Mouse (Mus musculus) liver, embryonic 11.5 days (tissue): ENCODE measurements around the gene Gm44503. TPM values are rescaled to one million over a fixed set of nuclear protein-coding genes. Genes with fewer than 3 reads are reported as not detected.
A peak's percentile ranks its signal among the peaks of the same experiment; 100 is the strongest.

ENCODE experiments used
- ATAC-seq: fragments of 200-750 bp; cut with Nextera tagmentation; replicated peaks from 2 replicates; pipeline ENCODE4 v1.8.0; 2017; ENCODE audit warnings: moderate number of reproducible peaks, mild to moderate bottlenecking, moderate TSS enrichment, moderate library complexity; ENCODE audit not compliant: low FRiP score
- DNase-seq: peaks from one replicate; pipeline ENCODE4 v3.0.0-alpha.2; 2017; ENCODE audit warnings: low spot score
- H3K27ac ChIP-seq: fragments of 300-500 bp; sonication (generic); 2 replicates; pipeline ENCODE4 v1.5.1; 2014; ENCODE audit warnings: mild to moderate bottlenecking, low read depth, low read length, control low read depth
- H3K27me3 ChIP-seq: fragments of 300-500 bp; sonication (generic); replicated peaks from 2 replicates; pipeline ENCODE4 v1.6.1; 2014; ENCODE audit warnings: low read length, mixed read lengths; ENCODE audit not compliant: control insufficient read depth, insufficient read depth
- H3K36me3 ChIP-seq: fragments of 300-500 bp; sonication (generic); 2 replicates; pipeline ENCODE4 v1.6.1; 2014; ENCODE audit warnings: mild to moderate bottlenecking, low read length, moderate library complexity, mixed read lengths; ENCODE audit not compliant: control insufficient read depth, insufficient read depth
- H3K4me1 ChIP-seq: fragments of 300-500 bp; sonication (generic); replicated peaks from 2 replicates; pipeline ENCODE4 v1.6.1; 2014; ENCODE audit warnings: low read length, mixed read lengths; ENCODE audit not compliant: control insufficient read depth, insufficient read depth
- H3K4me2 ChIP-seq: fragments of 300-500 bp; sonication (generic); 2 replicates; pipeline ENCODE4 v1.6.1; 2014; ENCODE audit warnings: mild to moderate bottlenecking, control low read depth, moderate library complexity
- H3K4me3 ChIP-seq: fragments of 300-500 bp; sonication (generic); 2 replicates; pipeline ENCODE4 v1.5.1; 2014; ENCODE audit warnings: low read depth, low read length, control low read depth
- H3K9ac ChIP-seq: fragments of 300-500 bp; sonication (generic); 2 replicates; pipeline ENCODE4 v1.6.1; 2014; ENCODE audit warnings: low read depth, low read length, control low read depth
- H3K9me3 ChIP-seq: fragments of 300-500 bp; sonication (generic); 2 replicates; pipeline ENCODE4 v1.6.1; 2016; ENCODE audit warnings: low read length, inconsistent platforms, mixed read lengths; ENCODE audit not compliant: control insufficient read depth
- WGBS: fragments of 180-500 bp; shearing (Covaris S2); extraction: QIAGEN DNeasy Blood & Tissue Kit; methylation state at CpG from one replicate; pipeline ENCODE4 v1.1.7; 2014; 5-methylcytosine and 5-hydroxymethylcytosine counted together
- polyA plus RNA-seq: library from polyadenylated mRNA; unstranded; fragments of >200 nt; fragmentation: Nextera tagmentation; extraction: Ambion mirVana; gene quantifications from 2 replicates; pipeline ENCODE4 v1.2.1, GENCODE M21; 2014

Gm44503 gene
- polyA plus RNA-seq, 1 experiment from 2014 or later = not detected

DNA sequence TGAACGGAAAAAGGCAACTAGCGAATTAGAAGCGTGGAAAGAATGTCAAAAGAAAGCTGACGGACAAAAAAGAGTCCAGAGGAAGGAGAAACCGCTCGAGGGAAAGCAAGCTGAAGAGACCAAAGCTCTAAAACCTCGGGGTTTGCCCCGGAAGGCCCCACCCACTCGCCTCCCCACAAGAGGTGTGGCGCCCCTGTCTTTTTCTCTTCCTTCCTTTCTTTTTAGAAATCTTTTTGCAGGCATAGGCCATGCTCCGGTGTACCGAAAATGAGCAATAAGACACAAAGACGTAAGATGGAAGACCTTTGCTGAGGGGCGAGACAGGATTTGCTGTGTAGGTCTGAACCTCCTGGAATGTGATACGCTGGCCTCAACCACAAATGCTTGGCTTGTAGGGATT, 3.3 kb downstream of the Gm44503 start:
- Histone ChIP-seq H3K4me1 (peaks cover 3% of the 10 kb centered on the region), H3K27ac (no peak overlapping the region), H3K9ac (no peak overlapping the region), H3K9me3 (no peaks in the 10 kb centered on the region), H3K27me3 (no peaks in the 10 kb centered on the region), H3K36me3 (no peaks in the 10 kb centered on the region), H3K4me3 (no peak overlapping the region), H3K4me2 (no peak overlapping the region)
- ATAC-seq (no peak), DNase-seq (no peak)
- WGBS = 60% methylated on average over 15 of the region's 15 CpGs

DNA sequence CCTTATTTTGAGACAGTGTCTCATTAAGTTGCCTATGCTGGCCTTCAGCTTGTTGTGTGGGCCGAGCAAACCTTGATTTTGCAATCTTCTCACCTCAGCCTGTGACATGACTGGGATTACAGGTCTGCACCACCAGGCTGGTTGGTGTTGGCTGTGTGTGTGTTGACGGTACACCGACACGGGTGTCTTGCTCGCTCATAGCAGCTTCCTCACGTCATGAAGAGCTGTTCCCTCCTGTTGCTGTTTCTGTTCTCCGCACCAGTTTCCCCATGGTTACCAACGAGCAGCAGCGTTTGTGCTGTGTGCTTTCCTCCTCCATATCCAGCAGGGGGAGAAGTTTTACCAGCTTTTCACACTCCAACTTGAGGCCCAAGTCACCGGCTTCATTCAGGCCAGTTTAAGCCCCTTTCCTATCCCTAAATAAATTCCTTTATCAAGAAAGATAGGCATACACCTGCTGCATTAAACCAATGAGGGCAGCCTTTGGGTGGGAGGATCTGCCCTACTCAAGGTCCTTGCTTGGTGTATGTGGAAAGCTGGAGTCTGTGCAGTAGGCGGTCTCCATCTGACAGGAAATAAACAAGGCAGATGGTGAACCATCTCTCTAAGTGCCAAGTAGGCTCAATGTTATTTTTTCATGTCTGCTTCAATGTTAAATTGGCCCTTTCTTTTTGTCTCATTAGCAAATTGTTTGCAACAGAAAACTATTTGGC, 9.9 kb downstream of the Gm44503 start:
- ATAC-seq = peak; percentile 43; the same call in 1 of the 2 replicates
- no peaks in the 10 kb centered on the region for H3K36me3 ChIP-seq
- no peaks in the 10 kb centered on the region for H3K9me3 ChIP-seq
- WGBS = 35% methylated on average over 11 of the region's 11 CpGs
- H3K27ac ChIP-seq = no peak overlapping the region
- H3K9ac ChIP-seq = no peak overlapping the region
- no peaks in the 10 kb centered on the region for H3K27me3 ChIP-seq
- no peak overlapping the region for H3K4me2 ChIP-seq
- no peaks in the 10 kb centered on the region for H3K4me1 ChIP-seq
- no peak overlapping the region for H3K4me3 ChIP-seq
- no peak for DNase-seq

DNA sequence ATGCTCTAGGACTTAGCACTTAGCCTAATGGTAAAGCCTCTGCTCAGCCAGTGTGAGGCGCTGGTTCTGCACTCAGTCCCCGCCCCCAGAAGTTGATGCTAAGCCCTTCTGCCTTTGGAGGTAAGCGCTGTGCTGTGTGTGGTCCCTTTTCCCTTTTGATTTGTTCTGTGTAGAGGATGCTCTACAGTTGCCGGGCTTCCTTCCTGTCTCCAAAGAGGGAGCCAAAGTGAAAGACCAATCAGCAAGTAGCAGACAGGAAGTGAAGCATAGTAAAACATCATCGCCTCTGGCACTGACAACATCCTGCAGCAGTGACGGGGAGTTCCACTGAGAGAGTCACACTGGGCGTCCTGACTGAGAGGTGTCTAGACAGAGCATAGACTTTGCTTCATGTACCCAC, 11.2 kb downstream of the Gm44503 start:
- Histone ChIP-seq H3K4me1 (no peaks in the 10 kb centered on the region), H3K4me2 (no peak overlapping the region), H3K27ac (no peak overlapping the region), H3K4me3 (no peak overlapping the region), H3K9me3 (no peaks in the 10 kb centered on the region), H3K9ac (no peak overlapping the region), H3K27me3 (no peaks in the 10 kb centered on the region), H3K36me3 (no peaks in the 10 kb centered on the region)
- 0 out of 2 replicates have a peak, but pooled peaks have one; percentile 31 for ATAC-seq
- WGBS = 63% methylated on average over 7 of the region's 7 CpGs
- no peak for DNase-seq

DNA sequence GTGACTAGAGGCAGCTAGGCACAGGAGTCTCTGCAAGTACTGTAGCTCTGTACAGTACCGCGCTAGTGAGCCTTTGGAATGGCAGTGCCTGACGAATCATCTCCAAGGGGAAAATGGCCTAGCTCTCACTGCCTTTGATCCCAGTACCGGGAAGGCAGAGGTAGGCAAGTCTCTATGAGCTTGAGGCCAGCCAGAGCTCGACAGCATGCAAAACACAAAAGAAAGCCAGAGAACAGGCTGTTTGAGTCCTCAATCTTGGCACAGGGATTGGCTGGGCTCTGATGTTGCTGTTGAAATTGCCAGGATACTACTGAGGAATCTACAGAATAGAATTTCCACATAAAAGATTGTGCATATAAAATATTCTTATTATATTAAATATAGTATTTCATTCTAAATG, 13.8 kb downstream of the Gm44503 start:
- H3K4me3 ChIP-seq = no peak overlapping the region
- 80% methylated on average over 5 of the region's 5 CpGs for WGBS
- H3K9ac ChIP-seq = no peak overlapping the region
- no peaks in the 10 kb centered on the region for H3K9me3 ChIP-seq
- DNase-seq = no peak
- H3K27me3 ChIP-seq = no peaks in the 10 kb centered on the region
- H3K36me3 ChIP-seq = no peaks in the 10 kb centered on the region
- ATAC-seq = no peak
- no peak overlapping the region for H3K4me2 ChIP-seq
- H3K27ac ChIP-seq = no peak overlapping the region
- no peaks in the 10 kb centered on the region for H3K4me1 ChIP-seq

GRCm38 (mm10) chr9:72972984-72973383, 14.3 kb downstream of the Gm44503 start:
- ATAC-seq (no peak), DNase-seq (no peak)
- H3K4me2 ChIP-seq = no peak overlapping the region
- H3K4me1 ChIP-seq = no peaks in the 10 kb centered on the region
- H3K9me3 ChIP-seq = no peaks in the 10 kb centered on the region
- H3K36me3 ChIP-seq = no peaks in the 10 kb centered on the region
- H3K4me3 ChIP-seq = no peak overlapping the region
- H3K9ac ChIP-seq = no peak overlapping the region
- no peak overlapping the region for H3K27ac ChIP-seq
- H3K27me3 ChIP-seq = no peaks in the 10 kb centered on the region

DNA sequence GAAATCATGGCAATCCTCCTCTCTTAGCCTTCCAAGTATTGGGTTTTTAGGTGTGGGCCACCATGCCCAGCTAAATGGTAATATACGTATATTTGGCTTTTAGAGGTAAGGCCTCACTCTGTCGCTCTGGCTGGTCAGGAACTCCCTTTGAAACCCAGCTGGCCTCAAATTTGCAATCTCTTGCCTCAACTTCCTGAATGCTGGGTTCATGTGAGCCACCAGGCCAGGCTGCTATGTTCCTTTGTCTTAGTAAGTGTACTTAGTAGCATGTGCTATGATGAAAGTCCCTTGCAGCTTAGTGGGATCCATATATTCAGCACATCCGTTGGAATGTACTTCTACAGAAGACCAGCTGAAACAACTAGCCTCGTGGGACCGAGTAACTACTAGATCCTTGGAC, 16.1 kb downstream of the Gm44503 start:
- no peak overlapping the region for H3K9ac ChIP-seq
- no peaks in the 10 kb centered on the region for H3K27me3 ChIP-seq
- no peaks in the 10 kb centered on the region for H3K4me1 ChIP-seq
- H3K4me3 ChIP-seq = no peak overlapping the region
- ATAC-seq = no peak
- no peaks in the 10 kb centered on the region for H3K9me3 ChIP-seq
- no peak overlapping the region for H3K4me2 ChIP-seq
- 79% methylated on average over 5 of the region's 5 CpGs for WGBS
- H3K36me3 ChIP-seq = no peaks in the 10 kb centered on the region
- DNase-seq = no peak
- H3K27ac ChIP-seq = no peak overlapping the region

DNA sequence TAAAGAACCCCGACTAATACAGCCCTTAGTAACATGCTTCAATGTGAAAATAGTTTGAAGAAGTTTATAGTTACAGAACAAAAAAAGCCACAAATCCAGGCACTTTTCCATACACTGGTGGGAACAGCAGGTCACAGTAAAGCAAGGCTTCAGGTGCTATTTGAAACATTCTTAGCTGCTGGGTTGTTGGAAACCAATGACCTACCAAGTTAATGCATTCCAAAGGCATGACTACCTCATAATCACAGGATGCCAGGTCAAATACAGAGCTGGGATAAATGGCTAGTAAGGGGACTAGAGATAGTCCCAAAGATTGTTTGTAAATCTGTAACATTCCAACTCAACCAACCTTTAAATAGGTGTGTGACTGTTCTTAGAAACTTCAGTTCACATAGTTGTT, 16.6 kb downstream of the Gm44503 start:
- no peaks in the 10 kb centered on the region for H3K27me3 ChIP-seq
- no peaks in the 10 kb centered on the region for H3K36me3 ChIP-seq
- H3K27ac ChIP-seq = no peak overlapping the region
- 89% methylated on average over 1 of the region's 1 CpGs for WGBS
- H3K4me3 ChIP-seq = no peak overlapping the region
- DNase-seq = no peak
- H3K9me3 ChIP-seq = no peaks in the 10 kb centered on the region
- H3K4me1 ChIP-seq = no peaks in the 10 kb centered on the region
- no peak for ATAC-seq
- H3K4me2 ChIP-seq = no peak overlapping the region
- H3K9ac ChIP-seq = no peak overlapping the region

- Histone ChIP-seq H3K9ac (no peak overlapping the region), H3K4me3 (no peak overlapping the region), H3K9me3 (no peaks in the 10 kb centered on the region), H3K4me2 (no peak overlapping the region), H3K36me3 (no peaks in the 10 kb centered on the region), H3K27me3 (no peaks in the 10 kb centered on the region), H3K4me1 (0 out of 2 replicates have a peak, but pooled peaks cover 4% of the 10 kb centered on the region), H3K27ac (no peak overlapping the region)
- 57% methylated on average over 2 of the region's 2 CpGs for WGBS
- no peak for ATAC-seq
- DNase-seq = no peak
These were observed 24.4 kb downstream of the Gm44503 start for GRCm38 (mm10) chr9:72983066-72983465.
